Mouse (Mus musculus) lung, adult 2 months (tissue): ENCODE results near the gene Rora. TPM values are rescaled to one million over a fixed set of nuclear protein-coding genes. Genes with fewer than 3 reads are reported as not detected.

Experiments used
- DNase-seq: peaks from one replicate; pipeline ENCODE4 v3.0.0; 2022
- H3K4me1 ChIP-seq: fragments of 200-500 bp; 2 replicates; pipeline ENCODE4 v1.6.1; 2011; ENCODE audit warnings: low read length; ENCODE audit not compliant: control insufficient read depth, insufficient read depth
- H3K4me3 ChIP-seq: fragments of 200-500 bp; replicated peaks from 2 replicates; pipeline ENCODE3; 2011; ENCODE audit warnings: low read depth, mild to moderate bottlenecking, control low read depth, low read length; ENCODE audit errors: extremely low read depth
- CTCF ChIP-seq: fragments of 200-500 bp; IDR thresholded peaks from 2 replicates; pipeline ENCODE4 v1.5.1; 2011; ENCODE audit warnings: mild to moderate bottlenecking, low read length, control low read depth; ENCODE audit not compliant: insufficient read depth
- POLR2A ChIP-seq: fragments of 200-500 bp; IDR thresholded peaks from 2 replicates; pipeline ENCODE4 v1.6.1; 2011; ENCODE audit warnings: low read depth, mild to moderate bottlenecking, control low read depth, low read length, borderline replicate concordance; ENCODE audit errors: extremely low read depth
- WGBS: fragments of 180-500 bp; shearing (Covaris S2); methylation state at CpG from one replicate; pipeline ENCODE4 v1.1.7; 2018; 5-methylcytosine and 5-hydroxymethylcytosine counted together
- polyA plus RNA-seq: library from polyadenylated mRNA; depleted of rRNA; stranded (reverse); fragments of >200 nt; gene quantifications from 2 replicates; pipeline ENCODE4 v1.2.3, GENCODE M21; 2012

The Rora gene
- polyA plus RNA-seq, 1 experiment: 17.8 TPM

GRCm38 (mm10) chr9:69354228-69354627, 700.6 kb downstream of the Rora start:
- H3K4me1 ChIP-seq: no peaks in the 10 kb centered on the region
- H3K4me3 ChIP-seq: no peak overlapping the region
- DNase-seq: no peak
- 88% methylated on average over 6 of the region's 6 CpGs for WGBS
- TF ChIP-seq POLR2A (no peak), CTCF (no peak)

- TF ChIP-seq CTCF (peak; percentile 78), POLR2A (no peak)
- no peaks in the 10 kb centered on the region for H3K4me1 ChIP-seq
- peak; percentile 54 for DNase-seq
- 36% methylated on average over 3 of the region's 3 CpGs for WGBS
- H3K4me3 ChIP-seq: no peak overlapping the region
Measured at GRCm38 (mm10) chr9:69357834-69358233, 704.2 kb downstream of the Rora start.

- no peak overlapping the region for H3K4me3 ChIP-seq
- no peaks in the 10 kb centered on the region for H3K4me1 ChIP-seq
- no peak for DNase-seq
- TF ChIP-seq POLR2A (no peak), CTCF (no peak)
- WGBS: 85% methylated on average over 6 of the region's 6 CpGs
Measured at GRCm38 (mm10) chr9:69358797-69359196, 705.2 kb downstream of the Rora start.

- no peak overlapping the region for H3K4me3 ChIP-seq
- 79% methylated on average over 8 of the region's 8 CpGs for WGBS
Measured at GRCm38 (mm10) chr9:69361951-69362445, 708.4 kb downstream of the Rora start.

GRCm38 (mm10) chr9:69362766-69363165, 709.2 kb downstream of the Rora start:
- Histone ChIP-seq H3K4me1 (no peaks in the 10 kb centered on the region), H3K4me3 (no peak overlapping the region)
- DNase-seq: no peak
- TF ChIP-seq CTCF (no peak), POLR2A (no peak)
- 60% methylated on average over 4 of the region's 4 CpGs for WGBS

More at GRCm38 (mm10) chr9:69361951-69362445, 708.4 kb downstream of the Rora start:
- H3K4me1 ChIP-seq: no peaks in the 10 kb centered on the region
- TF ChIP-seq POLR2A: no peak
- no peak for TF ChIP-seq CTCF
- DNase-seq: no peak

GRCm38 (mm10) chr9:69364117-69364516, 710.5 kb downstream of the Rora start:
- Histone ChIP-seq H3K4me3 (no peak overlapping the region), H3K4me1 (no peaks in the 10 kb centered on the region)
- WGBS: 69% methylated on average over 16 of the region's 16 CpGs
- TF ChIP-seq CTCF (no peak), POLR2A (no peak)
- no peak for DNase-seq

GRCm38 (mm10) chr9:69367055-69367454, 713.5 kb downstream of the Rora start:
- TF ChIP-seq POLR2A: no peak
- TF ChIP-seq CTCF: no peak
- no peak for DNase-seq
- H3K4me1 ChIP-seq: no peaks in the 10 kb centered on the region
- 63% methylated on average over 4 of the region's 4 CpGs for WGBS
- H3K4me3 ChIP-seq: no peak overlapping the region

- Histone ChIP-seq H3K4me1 (no peaks in the 10 kb centered on the region), H3K4me3 (no peak overlapping the region)
- TF ChIP-seq POLR2A: no peak
- TF ChIP-seq CTCF: peak; percentile 97
- WGBS: 76% methylated on average over 8 of the region's 8 CpGs
- DNase-seq: peak; percentile 70
Measured at GRCm38 (mm10) chr9:69368071-69368470, 714.5 kb downstream of the Rora start.

GRCm38 (mm10) chr9:69371046-69371724, 717.6 kb downstream of the Rora start:
- no peak for DNase-seq
- 74% methylated on average over 11 of the region's 11 CpGs for WGBS

GRCm38 (mm10) chr9:69372871-69373270, 719.3 kb downstream of the Rora start:
- DNase-seq: no peak
- 72% methylated on average over 4 of the region's 4 CpGs for WGBS
- Histone ChIP-seq H3K4me1 (no peaks in the 10 kb centered on the region), H3K4me3 (no peak overlapping the region)
- no peak for TF ChIP-seq POLR2A
- TF ChIP-seq CTCF: no peak

More at GRCm38 (mm10) chr9:69371046-69371724, 717.6 kb downstream of the Rora start:
- Histone ChIP-seq H3K4me1 (no peaks in the 10 kb centered on the region), H3K4me3 (no peak overlapping the region)
- TF ChIP-seq CTCF: no peak
